In the genomic region with DNA sequence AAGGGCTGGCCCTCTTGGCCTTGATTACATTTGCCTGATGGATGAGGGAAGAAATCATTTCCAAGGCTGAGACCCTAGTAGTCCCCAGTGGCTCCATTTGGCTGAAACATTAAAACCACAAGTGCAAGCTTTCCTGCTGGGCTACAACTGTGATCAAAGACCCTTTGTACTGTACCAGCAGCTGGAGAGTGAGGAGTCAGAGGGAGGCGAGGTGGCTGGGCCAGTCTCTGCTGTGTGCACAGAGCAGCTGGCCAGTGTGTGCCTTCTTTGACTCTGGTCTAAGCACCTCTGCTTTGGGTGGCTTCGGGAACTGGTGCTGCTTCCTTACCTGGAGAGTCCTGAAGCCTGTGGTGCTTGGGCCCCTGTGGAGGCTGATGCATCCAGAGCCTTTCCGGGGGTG, we compare ENCODE assay signal across 12 mouse cellular contexts.
DNase-seq lines count a peak whose midpoint lies in the region; ATAC-seq lines count a peak whose summit lies in the region.
"Had no signal": no experiment of that assay in that cellular context is flagged by ENCODE, and none has a peak within 500 bp of the region (broad histone marks: within the 10 kb centered on the region; RNA-seq: fewer than 3 reads in every experiment).

No protein-coding gene starts in this region.

- H3K27me3 ChIP-seq in embryonic facial prominence, embryonic 14.5 days (replicated peaks; ENCODE audit: control insufficient read depth, insufficient read depth, low read length), result no peaks in the 10 kb centered on the region
- no peaks in the 10 kb centered on the region for H3K27me3 ChIP-seq in neural tube, embryonic 15.5 days (replicated peaks)
- H3K27me3 ChIP-seq: heart, embryonic 15.5 days; lung, embryonic 15.5 days had no signal

- H3K9ac ChIP-seq in embryonic facial prominence, embryonic 14.5 days (ENCODE audit: low read depth, low read length), result no peak overlapping the region
- H3K9ac ChIP-seq in neural tube, embryonic 15.5 days (replicated peaks), result no peak overlapping the region
- H3K9ac ChIP-seq: heart, embryonic 15.5 days; lung, embryonic 15.5 days had no signal

- H3K4me2 ChIP-seq in embryonic facial prominence, embryonic 14.5 days (ENCODE audit: low read depth, low read length), result no peak overlapping the region
- no peak overlapping the region for H3K4me2 ChIP-seq in neural tube, embryonic 15.5 days
- H3K4me2 ChIP-seq: heart, embryonic 15.5 days; lung, embryonic 15.5 days had no signal

- peak; percentile 63; the same call in 1 of the 2 replicates for ATAC-seq in embryonic facial prominence, embryonic 14.5 days (ENCODE audit: low read depth)
- peak; percentile 36; the same call in 1 of the 2 replicates for ATAC-seq in neural tube, embryonic 15.5 days (ENCODE audit: low FRiP score)

- H3K36me3 ChIP-seq in embryonic facial prominence, embryonic 14.5 days (ENCODE audit: control insufficient read depth, insufficient read depth, low read length), result no peaks in the 10 kb centered on the region
- no peaks in the 10 kb centered on the region for H3K36me3 ChIP-seq in neural tube, embryonic 15.5 days
- H3K36me3 ChIP-seq: heart, embryonic 15.5 days; lung, embryonic 15.5 days had no signal

- peak; percentile 60 for DNase-seq in layer of hippocampus, adult 9-11 months
- DNase-seq in layer of hippocampus, postnatal 14 days (ENCODE audit: low spot score in 2 of 2), result no peak
- DNase-seq in embryonic facial prominence, embryonic 14.5 days (ENCODE audit: low spot score), result peak; percentile 59
- DNase-seq in mesoderm, embryonic 11.5 days (ENCODE audit: low read depth, low spot score), result peak; percentile 46
- DNase-seq in urinary bladder, postnatal 4 days (ENCODE audit: low spot score in 2 of 2), result no peak
- no peak for DNase-seq in ovary, postnatal 10 days (ENCODE audit: low spot score)
- no peak for DNase-seq in ovary, postnatal 14 days (ENCODE audit: low spot score)
- DNase-seq: cerebellum, postnatal 25 days; kidney, adult 8-10 months had no signal

- H3K4me1 ChIP-seq in embryonic facial prominence, embryonic 14.5 days (ENCODE audit: control insufficient read depth, insufficient read depth, low read length), result no peaks in the 10 kb centered on the region
- peaks cover 8% of the 10 kb centered on the region; the same call in 1 of the 2 replicates for H3K4me1 ChIP-seq in neural tube, embryonic 15.5 days
- H3K4me1 ChIP-seq: heart, embryonic 15.5 days; lung, embryonic 15.5 days had no signal

- no peaks in the 10 kb centered on the region for H3K9me3 ChIP-seq in embryonic facial prominence, embryonic 14.5 days (ENCODE audit: control insufficient read depth, low read length)
- H3K9me3 ChIP-seq in neural tube, embryonic 15.5 days (replicated peaks), result no peaks in the 10 kb centered on the region
- H3K9me3 ChIP-seq: heart, embryonic 15.5 days; lung, embryonic 15.5 days had no signal

- WGBS in embryonic facial prominence, embryonic 14.5 days, result 35% methylated on average over 3 of the region's 3 CpGs
- WGBS in neural tube, embryonic 15.5 days, result 38% methylated on average over 3 of the region's 3 CpGs

- no peak overlapping the region for H3K27ac ChIP-seq in embryonic facial prominence, embryonic 14.5 days (replicated peaks; ENCODE audit: low read depth, low read length)
- no peak overlapping the region; the same call in 1 of the 2 replicates for H3K27ac ChIP-seq in neural tube, embryonic 15.5 days (replicated peaks)
- H3K27ac ChIP-seq: heart, embryonic 15.5 days; lung, embryonic 15.5 days had no signal

- no peak overlapping the region for H3K4me3 ChIP-seq in embryonic facial prominence, embryonic 14.5 days (ENCODE audit: low read depth, low read length)
- H3K4me3 ChIP-seq in neural tube, embryonic 15.5 days (replicated peaks), result no peak overlapping the region
- H3K4me3 ChIP-seq: heart, embryonic 15.5 days; lung, embryonic 15.5 days had no signal

Comparison
In these comparisons a context has a peak if more than half of its experiments do, and no peak if none do; other contexts are left out.
1. DNase-seq: peak in layer of hippocampus, adult 9-11 months (single experiment), embryonic facial prominence, embryonic 14.5 days (single experiment) and mesoderm, embryonic 11.5 days (single experiment); none in layer of hippocampus, postnatal 14 days (0 of 2), urinary bladder, postnatal 4 days (0 of 2), ovary, postnatal 10 days (single experiment) and ovary, postnatal 14 days (single experiment).